Mouse (Mus musculus) lung, postnatal 0 days (tissue): ENCODE measurements around the gene Klf11.

Experiments used
- CTCF ChIP-seq: IDR thresholded peaks from 2 replicates; pipeline ENCODE4 v1.5.1; 2016; ENCODE audit warnings: antibody characterized with exemption, mild to moderate bottlenecking
- EP300 ChIP-seq: IDR thresholded peaks from 2 replicates; pipeline ENCODE4 v1.6.1; 2016; ENCODE audit warnings: antibody characterized with exemption, mild to moderate bottlenecking, control low read depth

DNA sequence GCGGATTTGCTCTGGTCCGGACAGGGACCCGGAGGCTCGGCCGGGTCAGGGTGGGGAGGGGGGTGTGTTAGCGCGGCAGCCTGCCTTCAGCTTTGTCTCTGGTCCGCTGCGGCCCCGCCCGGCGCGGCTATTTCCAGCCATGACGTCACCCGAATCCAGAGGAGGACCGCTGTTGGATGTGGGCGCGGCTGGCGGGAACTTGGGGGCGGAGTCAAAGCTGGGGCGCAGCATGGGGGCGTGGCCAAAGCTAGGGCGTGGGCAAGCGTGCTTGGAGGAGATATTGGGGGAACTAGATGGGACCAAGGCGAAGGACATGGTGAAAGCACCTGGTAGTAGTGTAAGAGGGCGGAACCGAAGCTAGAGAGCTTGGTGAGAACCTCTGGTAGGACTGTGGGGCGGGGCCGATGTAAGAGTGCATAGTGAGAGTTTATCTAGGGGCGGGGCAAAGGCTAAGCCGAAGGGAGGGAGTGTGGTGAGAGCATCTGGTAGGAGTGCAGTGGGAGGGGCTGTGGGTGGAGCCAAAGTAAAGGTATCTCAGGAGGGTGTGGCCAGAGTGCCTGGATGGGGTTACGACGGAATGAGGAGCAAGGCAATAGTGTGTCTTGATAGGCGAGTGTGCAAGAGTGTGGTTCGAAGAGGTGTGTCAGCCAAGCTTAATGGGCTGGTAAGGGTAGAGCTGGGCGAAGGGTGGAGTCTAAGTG, 718 bp downstream of the Klf11 start:
- TF ChIP-seq CTCF (no peak), EP300 (no peak; the same call in 1 of the 2 replicates)
